Mouse (Mus musculus) hindbrain, embryonic 16.5 days (tissue): ENCODE measurements around the gene Sgsm3. TPM values are rescaled to one million over a fixed set of nuclear protein-coding genes. Genes with fewer than 3 reads are reported as not detected.
"Not testable (repeated sequence)": the region's sequence is repeated elsewhere in the genome, so short reads cannot be mapped to it uniquely, and the experiment has no call there.

Experiments
- ATAC-seq: fragments of 200-750 bp; cut with Nextera tagmentation; 2 replicates; pipeline ENCODE4 v1.8.0; 2017; ENCODE audit warnings: moderate TSS enrichment, moderate library complexity
- H3K27ac ChIP-seq: fragments of 300-500 bp; sonication (generic); 2 replicates; pipeline ENCODE4 v1.5.1; 2014; ENCODE audit warnings: low read depth, mild to moderate bottlenecking, control low read depth, low read length, moderate library complexity
- H3K27me3 ChIP-seq: fragments of 300-500 bp; sonication (generic); replicated peaks from 2 replicates; pipeline ENCODE4 v1.6.1; 2014; ENCODE audit warnings: low read length; ENCODE audit not compliant: control insufficient read depth, insufficient read depth
- H3K36me3 ChIP-seq: fragments of 300-500 bp; sonication (generic); 2 replicates; pipeline ENCODE4 v1.6.1; 2014; ENCODE audit warnings: mild to moderate bottlenecking, low read length, moderate library complexity, mixed read lengths; ENCODE audit not compliant: control insufficient read depth, insufficient read depth
- H3K4me1 ChIP-seq: fragments of 300-500 bp; sonication (generic); 2 replicates; pipeline ENCODE4 v1.6.1; 2014; ENCODE audit warnings: low read depth, low read length; ENCODE audit not compliant: control insufficient read depth, insufficient read depth
- H3K4me2 ChIP-seq: fragments of 300-500 bp; sonication (generic); 2 replicates; pipeline ENCODE4 v1.6.1; 2014; ENCODE audit warnings: mild to moderate bottlenecking, low read length, control low read depth, moderate library complexity
- H3K4me3 ChIP-seq: fragments of 300-500 bp; sonication (generic); 2 replicates; pipeline ENCODE4 v1.5.1; 2014; ENCODE audit warnings: mild to moderate bottlenecking, low read length, control low read depth, moderate library complexity
- H3K9ac ChIP-seq: fragments of 300-500 bp; sonication (generic); 2 replicates; pipeline ENCODE4 v1.6.1; 2014; ENCODE audit warnings: low read depth, mild to moderate bottlenecking, control low read depth, low read length, moderate library complexity
- H3K9me3 ChIP-seq: fragments of 300-500 bp; sonication (generic); 2 replicates; pipeline ENCODE4 v1.6.1; 2014; ENCODE audit warnings: mild to moderate bottlenecking, low read length, moderate library complexity; ENCODE audit not compliant: control insufficient read depth
- WGBS: fragments of 180-500 bp; shearing (Covaris S2); extraction: QIAGEN DNeasy Blood & Tissue Kit; methylation state at CpG from one replicate; pipeline ENCODE4 v1.1.7; 2014; 5-methylcytosine and 5-hydroxymethylcytosine counted together
- polyA plus RNA-seq: library from polyadenylated mRNA; unstranded; fragments of >200 nt; fragmentation: Nextera tagmentation; extraction: Ambion mirVana; gene quantifications from 2 replicates; pipeline ENCODE4 v1.2.1, GENCODE M21; 2015

Gene Sgsm3
- 81.8 and 85.1 TPM in 2 replicates for polyA plus RNA-seq

DNA sequence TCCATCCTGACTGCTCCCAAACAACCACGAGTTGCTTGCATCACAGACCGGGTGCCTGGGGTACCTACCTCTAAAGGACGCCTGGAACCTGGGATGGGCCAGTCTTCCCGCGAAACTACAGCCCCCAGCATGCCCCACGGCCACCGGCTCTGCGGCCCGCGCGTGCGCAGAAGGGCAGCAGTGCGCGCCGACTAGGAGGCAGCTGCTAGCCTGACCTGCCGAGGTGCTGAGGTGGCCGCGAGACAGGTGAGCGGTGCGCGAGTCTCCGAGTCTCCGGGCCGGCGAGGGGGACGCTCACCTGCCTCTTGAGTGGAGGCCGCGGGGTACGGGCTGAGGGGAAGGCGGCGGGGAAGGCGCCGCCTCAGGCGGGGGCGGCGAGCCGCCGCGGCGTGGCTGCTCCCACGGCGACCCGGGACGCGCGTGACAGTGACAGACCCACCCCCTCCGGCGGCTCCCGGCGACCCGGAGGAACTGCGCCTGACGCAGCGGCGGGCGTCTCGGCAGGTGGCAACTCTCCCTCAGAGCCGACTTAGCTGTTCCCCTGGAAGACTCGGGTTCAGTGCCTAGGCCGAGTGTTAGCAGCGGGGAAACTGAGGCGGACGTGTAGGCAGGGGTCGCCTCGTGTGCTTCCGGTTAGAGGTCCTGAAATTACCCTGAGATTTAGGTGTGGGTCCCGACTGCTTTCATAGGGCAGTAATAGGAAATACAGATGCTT, at the start of gene Sgsm3:
Sgsm3 (plus strand) TSS at position 146 of the 715 bp plus-strand sequence.
- Histone ChIP-seq H3K27ac (peak within 1 kb of the TSS; percentile 74), H3K27me3 (no peaks in the 10 kb centered on the region), H3K36me3 (no peaks in the 10 kb centered on the region), H3K9me3 (no peaks in the 10 kb centered on the region), H3K4me3 (peak within 1 kb of the TSS; percentile 91), H3K9ac (peak within 1 kb of the TSS; percentile 89), H3K4me1 (peaks cover 10% of the 10 kb centered on the region), H3K4me2 (peak within 1 kb of the TSS; percentile 72)
- WGBS: under 1% methylated on average over 60 of the region's 67 CpGs
- peak; percentile 97 for ATAC-seq

DNA sequence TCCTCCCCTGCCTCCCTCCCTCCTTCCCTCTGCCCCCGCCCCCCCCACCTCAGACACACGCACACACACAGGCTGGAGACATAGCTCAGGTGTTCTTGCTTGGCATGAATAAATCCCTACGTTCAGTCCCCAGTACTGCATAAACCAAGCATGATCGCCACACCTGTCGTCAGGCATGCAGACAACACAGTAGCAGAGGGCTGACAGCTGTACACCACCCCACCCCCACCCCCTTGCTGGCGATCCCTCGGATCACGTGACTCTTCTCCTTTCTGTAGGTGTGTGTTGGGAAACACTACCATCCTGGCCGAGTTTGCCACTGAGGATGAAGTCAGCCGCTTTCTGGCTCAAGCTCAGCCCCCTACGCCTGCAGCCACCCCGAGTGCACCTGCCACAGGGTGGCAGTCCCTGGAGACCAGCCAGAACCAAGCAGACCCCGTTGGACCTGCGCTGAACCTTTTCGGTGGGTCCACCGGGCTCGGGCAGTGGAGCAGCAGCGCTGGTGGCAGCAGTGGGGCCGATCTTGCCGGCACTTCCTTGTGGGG, 48.7 kb upstream of the Sgsm3 start:
- ATAC-seq: no peak; the same call in 1 of the 2 replicates
- WGBS: 82% methylated on average over 20 of the region's 20 CpGs
- H3K9me3 ChIP-seq: no peaks in the 10 kb centered on the region
- no peak overlapping the region for H3K4me3 ChIP-seq
- peaks cover 28% of the 10 kb centered on the region for H3K36me3 ChIP-seq
- no peak overlapping the region for H3K4me2 ChIP-seq
- H3K27me3 ChIP-seq: no peaks in the 10 kb centered on the region
- H3K9ac ChIP-seq: no peak overlapping the region
- no peak overlapping the region for H3K27ac ChIP-seq
- H3K4me1 ChIP-seq: no peaks in the 10 kb centered on the region

GRCm38 (mm10) chr15:80930048-80930571, 47.5 kb upstream of the Sgsm3 start:
- 31% methylated on average over 13 of the region's 16 CpGs for WGBS
- no peak overlapping the region for H3K4me2 ChIP-seq
- H3K36me3 ChIP-seq: peaks cover 27% of the 10 kb centered on the region
- no peaks in the 10 kb centered on the region for H3K27me3 ChIP-seq
- no peak for ATAC-seq
- H3K4me3 ChIP-seq: no peak overlapping the region
- H3K9me3 ChIP-seq: no peaks in the 10 kb centered on the region
- H3K27ac ChIP-seq: no peak overlapping the region
- H3K9ac ChIP-seq: no peak overlapping the region
- no peaks in the 10 kb centered on the region for H3K4me1 ChIP-seq

GRCm38 (mm10) chr15:80930676-80931320, 46.8 kb upstream of the Sgsm3 start:
- H3K27ac ChIP-seq, ATAC-seq, H3K4me2 ChIP-seq, H3K9me3 ChIP-seq, H3K9ac ChIP-seq, H3K4me1 ChIP-seq, H3K4me3 ChIP-seq, H3K27me3 ChIP-seq: not testable (repeated sequence)
- peaks cover 24% of the 10 kb centered on the region for H3K36me3 ChIP-seq
- WGBS: 89% methylated on average over 23 of the region's 23 CpGs

- no peak overlapping the region for H3K4me3 ChIP-seq
- no peaks in the 10 kb centered on the region for H3K4me1 ChIP-seq
- WGBS: 95% methylated on average over 9 of the region's 9 CpGs
- H3K4me2 ChIP-seq: no peak overlapping the region
- H3K27ac ChIP-seq: no peak overlapping the region
- no peaks in the 10 kb centered on the region for H3K27me3 ChIP-seq
- no peak for ATAC-seq
- H3K9me3 ChIP-seq: no peaks in the 10 kb centered on the region
- no peak overlapping the region for H3K9ac ChIP-seq
- peaks cover 19% of the 10 kb centered on the region for H3K36me3 ChIP-seq
These were observed 46.1 kb upstream of the Sgsm3 start for GRCm38 (mm10) chr15:80931345-80931960.

- Histone ChIP-seq H3K27ac (no peak overlapping the region), H3K4me1 (no peaks in the 10 kb centered on the region), H3K9ac (no peak overlapping the region), H3K4me2 (no peak overlapping the region), H3K27me3 (no peaks in the 10 kb centered on the region), H3K9me3 (no peaks in the 10 kb centered on the region), H3K36me3 (peaks cover 6% of the 10 kb centered on the region), H3K4me3 (no peak overlapping the region)
- no peak for ATAC-seq
- WGBS: 89% methylated on average over 5 of the region's 5 CpGs
These were observed 42.7 kb upstream of the Sgsm3 start for GRCm38 (mm10) chr15:80934841-80935240.

- no peaks in the 10 kb centered on the region for H3K9me3 ChIP-seq
- H3K27ac ChIP-seq: no peak overlapping the region
- no peaks in the 10 kb centered on the region for H3K4me1 ChIP-seq
- no peak for ATAC-seq
- no peak overlapping the region for H3K4me3 ChIP-seq
- 66% methylated on average over 3 of the region's 3 CpGs for WGBS
- H3K4me2 ChIP-seq: no peak overlapping the region
- H3K27me3 ChIP-seq: no peaks in the 10 kb centered on the region
- H3K9ac ChIP-seq: no peak overlapping the region
- peaks cover 6% of the 10 kb centered on the region for H3K36me3 ChIP-seq
These were observed 40.9 kb upstream of the Sgsm3 start for GRCm38 (mm10) chr15:80936686-80937085.

DNA sequence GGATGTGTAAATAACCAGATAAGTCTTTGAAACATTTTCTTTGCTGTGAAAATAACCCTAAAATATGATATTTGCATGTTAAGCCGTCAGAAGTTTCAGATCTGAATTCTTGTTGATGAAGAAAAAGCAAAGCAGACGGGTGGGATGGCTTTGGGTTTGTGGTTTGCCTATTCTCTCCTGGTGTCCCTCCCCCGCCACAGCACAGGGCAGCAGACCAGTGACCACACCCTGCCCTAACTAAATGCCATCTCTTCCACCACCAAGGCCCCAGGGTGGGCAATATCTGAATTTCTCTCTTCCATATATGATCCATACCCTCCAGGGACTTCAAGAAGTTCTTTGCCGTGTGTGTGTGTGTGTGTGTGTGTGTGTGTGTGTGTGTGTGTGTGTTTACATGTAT, 39.0 kb upstream of the Sgsm3 start:
- no peak overlapping the region for H3K9ac ChIP-seq
- WGBS: 83% methylated on average over 4 of the region's 4 CpGs
- no peaks in the 10 kb centered on the region for H3K9me3 ChIP-seq
- no peak overlapping the region for H3K4me2 ChIP-seq
- H3K27ac ChIP-seq: no peak overlapping the region
- H3K36me3 ChIP-seq: peaks cover 4% of the 10 kb centered on the region; the same call in 1 of the 2 replicates
- no peaks in the 10 kb centered on the region for H3K27me3 ChIP-seq
- no peak for ATAC-seq
- no peak overlapping the region for H3K4me3 ChIP-seq
- no peaks in the 10 kb centered on the region for H3K4me1 ChIP-seq

- no peaks in the 10 kb centered on the region for H3K4me1 ChIP-seq
- no peaks in the 10 kb centered on the region; the same call in 1 of the 2 replicates for H3K36me3 ChIP-seq
- H3K9me3 ChIP-seq: no peaks in the 10 kb centered on the region
- no peak overlapping the region for H3K4me3 ChIP-seq
- no peak for ATAC-seq
- H3K27ac ChIP-seq: no peak overlapping the region
- no peak overlapping the region for H3K4me2 ChIP-seq
- H3K27me3 ChIP-seq: no peaks in the 10 kb centered on the region
- H3K9ac ChIP-seq: no peak overlapping the region
- 75% methylated on average over 5 of the region's 5 CpGs for WGBS
These were observed 38.2 kb upstream of the Sgsm3 start for GRCm38 (mm10) chr15:80939401-80939800.
